Mouse (Mus musculus) liver, embryonic 14.5 days (tissue): Measurements from ENCODE around the gene Msi2.

Source experiments
- CTCF ChIP-seq: IDR thresholded peaks from 2 replicates; pipeline ENCODE4 v1.5.1; 2016; ENCODE audit warnings: antibody characterized with exemption, low read depth, control low read depth
- EP300 ChIP-seq: IDR thresholded peaks from 2 replicates; pipeline ENCODE4 v1.6.1; 2016; ENCODE audit warnings: antibody characterized with exemption, low read depth

DNA sequence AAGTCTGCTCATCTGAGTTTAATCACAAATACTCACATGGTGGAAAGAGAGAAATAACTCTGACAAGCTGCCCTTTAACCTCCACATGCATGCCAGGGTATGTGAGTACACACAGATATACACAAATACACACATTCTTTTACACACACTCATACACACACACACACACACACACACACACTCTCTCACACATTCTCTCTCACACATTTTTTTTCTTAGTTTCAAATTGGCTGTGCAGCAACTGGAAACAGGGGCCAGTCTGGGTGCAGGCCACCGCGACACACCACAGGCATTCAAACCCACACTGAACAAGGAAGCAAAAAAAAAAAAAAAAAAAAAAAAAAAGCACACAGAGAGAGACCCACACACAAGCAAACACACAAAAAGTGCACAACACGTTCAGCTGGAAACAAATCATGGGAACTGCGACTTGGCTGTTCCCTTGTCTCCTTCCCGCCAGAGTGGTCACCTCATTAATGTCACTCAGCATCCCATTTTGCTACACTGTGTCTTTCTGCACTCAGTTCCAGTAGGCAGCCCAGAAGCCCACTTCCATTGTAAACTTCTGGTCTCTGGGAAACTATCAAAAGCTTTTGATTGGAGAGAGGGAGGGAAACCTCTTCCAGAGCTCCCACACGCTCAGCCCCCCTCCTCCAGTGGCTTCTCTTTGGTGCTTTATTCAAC lies 16.2 kb downstream of the Msi2 start:
- TF ChIP-seq EP300 (no peak), CTCF (no peak)
